Mouse (Mus musculus): ENCODE data around the gene Pygm. TPM values are rescaled to one million over a fixed set of nuclear protein-coding genes. Genes with fewer than 3 reads are reported as not detected.

Pygm gene
- polyA plus RNA-seq, 1 experiment from 2014 or later, result 12.0 TPM

GRCm38 (mm10) chr19:6401131-6401815 is 17.1 kb downstream of the Pygm start:
- H3K4me2 ChIP-seq, result peak overlapping the region; percentile 98
- peaks cover 44% of the 10 kb centered on the region for H3K4me1 ChIP-seq
- no peak for ATAC-seq (ENCODE audit: low FRiP score)
- H3K27me3 ChIP-seq (replicated peaks), result peaks cover 19% of the 10 kb centered on the region; the same call in 1 of the 2 replicates
- no peak overlapping the region for H3K27ac ChIP-seq (replicated peaks)
- peak overlapping the region; percentile 63 for H3K4me3 ChIP-seq (replicated peaks)
- peak overlapping the region; percentile 42 for H3K9ac ChIP-seq (replicated peaks)
- WGBS, result 1% methylated on average over 32 of the region's 32 CpGs
- H3K36me3 ChIP-seq, result peaks cover 6% of the 10 kb centered on the region; the same call in 1 of the 2 replicates
- H3K9me3 ChIP-seq (replicated peaks), result no peaks in the 10 kb centered on the region

- WGBS, result 12% methylated on average over 9 of the region's 9 CpGs
- Histone ChIP-seq H3K4me1 (peaks cover 44% of the 10 kb centered on the region), H3K27ac (replicated peaks) (no peak overlapping the region)
Observed at GRCm38 (mm10) chr19:6401951-6402350, 17.8 kb downstream of the Pygm start.

DNA sequence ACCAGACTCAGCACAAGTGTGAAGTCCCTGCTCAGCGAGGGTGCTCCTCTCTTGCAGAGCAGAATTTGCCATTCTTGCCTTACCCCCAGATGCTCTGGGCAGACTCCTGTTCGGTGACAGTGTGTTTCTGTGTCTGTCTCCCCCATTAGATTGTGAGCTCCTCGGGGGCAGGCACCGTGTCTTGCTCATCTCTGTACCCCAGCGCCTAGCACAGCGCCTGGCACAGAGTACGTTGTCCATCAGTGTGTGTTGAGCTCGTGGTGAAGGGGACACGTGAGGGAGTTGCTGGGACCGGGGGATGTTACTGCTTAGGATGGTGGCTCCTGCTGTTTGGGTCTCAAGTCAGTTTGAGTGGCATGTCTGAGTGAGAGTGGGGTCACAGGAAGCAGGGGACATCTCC is 19.7 kb downstream of the Pygm start:
- no peak for ATAC-seq (ENCODE audit: low FRiP score)
- H3K4me1 ChIP-seq, result peaks cover 35% of the 10 kb centered on the region
- no peak overlapping the region for H3K9ac ChIP-seq (replicated peaks)
- no peak overlapping the region for H3K4me2 ChIP-seq
- WGBS, result 89% methylated on average over 10 of the region's 10 CpGs
- peaks cover 6% of the 10 kb centered on the region; the same call in 1 of the 2 replicates for H3K36me3 ChIP-seq
- no peaks in the 10 kb centered on the region for H3K9me3 ChIP-seq (replicated peaks)
- H3K27me3 ChIP-seq (replicated peaks), result peaks cover 19% of the 10 kb centered on the region; the same call in 1 of the 2 replicates
- H3K27ac ChIP-seq (replicated peaks), result no peak overlapping the region
- H3K4me3 ChIP-seq (replicated peaks), result no peak overlapping the region

More at GRCm38 (mm10) chr19:6401951-6402350, 17.8 kb downstream of the Pygm start:
- peaks cover 19% of the 10 kb centered on the region; the same call in 1 of the 2 replicates for H3K27me3 ChIP-seq (replicated peaks)
- peak overlapping the region; percentile 63 for H3K4me3 ChIP-seq (replicated peaks)
- peak overlapping the region; percentile 42; the same call in 1 of the 2 replicates for H3K9ac ChIP-seq (replicated peaks)
- ATAC-seq (ENCODE audit: low FRiP score), result no peak
- peak overlapping the region; percentile 98 for H3K4me2 ChIP-seq
- H3K9me3 ChIP-seq (replicated peaks), result no peaks in the 10 kb centered on the region
- peaks cover 6% of the 10 kb centered on the region; the same call in 1 of the 2 replicates for H3K36me3 ChIP-seq

DNA sequence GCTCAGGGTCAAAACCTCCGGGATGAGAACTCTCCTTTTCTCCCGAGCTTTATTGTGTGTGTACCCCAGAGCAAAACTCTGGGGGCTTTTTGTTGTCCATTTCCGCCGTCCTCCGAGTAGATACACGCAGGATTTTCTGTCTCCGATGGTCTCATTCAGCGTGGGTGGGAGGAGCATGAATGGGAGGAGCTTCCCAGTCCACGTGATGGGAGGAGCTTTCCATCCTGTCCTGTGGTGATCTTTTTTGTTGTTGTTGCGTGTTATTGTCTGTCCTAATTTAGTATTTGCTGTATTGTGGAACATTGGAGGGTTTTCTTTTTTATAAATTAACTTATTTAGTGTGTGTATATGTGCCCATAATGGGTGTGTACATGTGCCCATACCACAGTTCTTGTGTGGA is 21.2 kb downstream of the Pygm start:
- Histone ChIP-seq H3K4me3 (replicated peaks) (no peak overlapping the region), H3K27me3 (replicated peaks) (peaks cover 19% of the 10 kb centered on the region; the same call in 1 of the 2 replicates), H3K27ac (replicated peaks) (no peak overlapping the region), H3K4me1 (peaks cover 23% of the 10 kb centered on the region), H3K9me3 (replicated peaks) (no peaks in the 10 kb centered on the region), H3K9ac (replicated peaks) (no peak overlapping the region), H3K4me2 (no peak overlapping the region), H3K36me3 (peaks cover 6% of the 10 kb centered on the region; the same call in 1 of the 2 replicates)
- 73% methylated on average over 10 of the region's 10 CpGs for WGBS
- no peak for ATAC-seq (ENCODE audit: low FRiP score)

DNA sequence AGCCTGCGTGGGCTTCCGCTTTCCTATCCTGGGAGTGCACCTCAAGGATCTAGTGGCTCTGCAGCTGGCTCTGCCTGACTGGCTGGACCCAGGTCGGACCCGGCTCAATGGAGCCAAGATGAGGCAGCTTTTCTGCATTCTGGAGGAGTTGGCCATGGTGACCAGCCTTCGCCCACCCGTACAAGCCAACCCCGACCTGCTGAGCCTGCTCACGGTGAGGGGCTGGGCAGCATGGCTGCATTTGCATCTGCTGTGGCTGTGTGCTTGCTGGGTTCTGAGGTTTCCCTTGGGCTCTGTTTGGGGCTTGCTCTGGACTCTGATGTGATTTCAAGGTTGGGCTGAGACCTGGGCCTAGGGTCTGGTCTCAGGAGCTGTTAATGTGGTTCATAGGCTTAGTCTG is 22.9 kb downstream of the Pygm start:
- 85% methylated on average over 8 of the region's 8 CpGs for WGBS
- no peak overlapping the region for H3K4me2 ChIP-seq
- H3K36me3 ChIP-seq, result peaks cover 6% of the 10 kb centered on the region; the same call in 1 of the 2 replicates
- no peak for ATAC-seq (ENCODE audit: low FRiP score)
- H3K4me3 ChIP-seq (replicated peaks), result no peak overlapping the region
- no peak overlapping the region for H3K9ac ChIP-seq (replicated peaks)
- peaks cover 16% of the 10 kb centered on the region; the same call in 1 of the 2 replicates for H3K27me3 ChIP-seq (replicated peaks)
- no peaks in the 10 kb centered on the region for H3K9me3 ChIP-seq (replicated peaks)
- no peak overlapping the region for H3K27ac ChIP-seq (replicated peaks)
- H3K4me1 ChIP-seq, result peaks cover 6% of the 10 kb centered on the region

DNA sequence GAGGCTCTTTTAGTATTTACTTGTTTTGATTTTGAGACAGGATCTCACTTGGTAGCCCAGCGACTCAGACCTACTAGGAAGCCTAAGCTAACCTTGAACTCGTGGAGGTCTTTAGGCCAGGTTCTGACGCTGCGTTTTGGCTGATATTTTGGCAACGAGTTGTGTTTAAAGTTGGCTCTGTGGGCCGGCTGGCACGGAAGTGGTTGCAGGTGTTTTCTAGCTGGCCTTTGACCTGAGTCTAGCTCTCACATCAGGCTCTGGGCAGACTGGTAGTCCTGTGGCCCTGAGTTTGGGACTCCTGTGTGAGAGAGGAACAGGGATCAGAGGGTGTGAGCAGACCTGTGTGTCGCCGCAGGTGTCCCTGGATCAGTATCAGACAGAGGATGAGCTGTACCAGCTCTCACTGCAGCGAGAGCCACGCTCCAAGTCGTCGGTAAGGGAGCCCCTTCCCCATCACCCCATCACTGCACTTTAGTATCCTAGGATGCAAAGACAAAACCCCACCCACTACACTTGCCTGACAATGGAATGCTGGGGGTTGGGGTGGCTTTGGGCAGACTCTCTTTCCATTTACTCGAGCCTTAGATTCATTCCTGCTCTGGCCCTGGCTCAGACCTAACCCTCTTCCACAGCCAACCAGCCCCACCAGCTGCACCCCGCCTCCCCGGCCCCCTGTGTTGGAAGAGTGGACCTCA is 23.8 kb downstream of the Pygm start:
- Histone ChIP-seq H3K4me1 (peaks cover 4% of the 10 kb centered on the region; the same call in 1 of the 2 replicates), H3K27ac (replicated peaks) (no peak overlapping the region), H3K36me3 (peaks cover 6% of the 10 kb centered on the region; the same call in 1 of the 2 replicates), H3K4me2 (no peak overlapping the region), H3K27me3 (replicated peaks) (0 out of 2 replicates have a peak, but pooled peaks cover 8% of the 10 kb centered on the region), H3K9ac (replicated peaks) (no peak overlapping the region), H3K9me3 (replicated peaks) (no peaks in the 10 kb centered on the region), H3K4me3 (replicated peaks) (no peak overlapping the region)
- 59% methylated on average over 16 of the region's 16 CpGs for WGBS
- ATAC-seq (ENCODE audit: low FRiP score), result no peak

- H3K4me3 ChIP-seq (replicated peaks), result no peak overlapping the region
- H3K4me1 ChIP-seq, result no peaks in the 10 kb centered on the region
- ATAC-seq (ENCODE audit: low FRiP score), result no peak
- no peak overlapping the region for H3K9ac ChIP-seq (replicated peaks)
- H3K4me2 ChIP-seq, result no peak overlapping the region
- H3K36me3 ChIP-seq, result peaks cover 6% of the 10 kb centered on the region; the same call in 1 of the 2 replicates
- H3K27ac ChIP-seq (replicated peaks), result no peak overlapping the region
- no peaks in the 10 kb centered on the region for H3K9me3 ChIP-seq (replicated peaks)
- 0 out of 2 replicates have a peak, but pooled peaks cover 2% of the 10 kb centered on the region for H3K27me3 ChIP-seq (replicated peaks)
- 80% methylated on average over 8 of the region's 8 CpGs for WGBS
Observed at GRCm38 (mm10) chr19:6408749-6409148, 24.6 kb downstream of the Pygm start.

DNA sequence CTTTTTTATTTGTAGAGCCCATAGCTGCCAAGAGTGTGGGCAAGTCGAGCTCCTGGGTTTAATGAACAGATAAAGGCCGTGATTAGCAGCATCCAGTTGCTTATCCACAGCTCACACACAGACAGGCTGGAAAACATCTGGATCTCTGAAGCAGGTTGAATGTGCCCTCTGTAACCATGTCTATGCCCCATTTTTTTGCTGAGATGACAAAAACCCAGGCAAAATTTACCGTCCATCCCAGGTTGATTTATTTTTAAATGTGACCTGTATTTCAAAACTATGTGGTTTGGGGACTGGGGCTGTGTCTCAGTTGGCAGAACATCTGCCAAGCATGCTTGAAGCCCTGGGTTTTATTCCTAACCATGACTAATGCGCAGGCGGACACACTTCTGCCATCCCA is 25.0 kb downstream of the Pygm start:
- Histone ChIP-seq H3K9ac (replicated peaks) (no peak overlapping the region), H3K27me3 (replicated peaks) (no peaks in the 10 kb centered on the region), H3K4me1 (no peaks in the 10 kb centered on the region), H3K4me2 (no peak overlapping the region), H3K36me3 (peaks cover 6% of the 10 kb centered on the region; the same call in 1 of the 2 replicates), H3K27ac (replicated peaks) (no peak overlapping the region), H3K9me3 (replicated peaks) (no peaks in the 10 kb centered on the region), H3K4me3 (replicated peaks) (no peak overlapping the region)
- WGBS, result 74% methylated on average over 5 of the region's 5 CpGs
- ATAC-seq (ENCODE audit: low FRiP score), result no peak

DNA sequence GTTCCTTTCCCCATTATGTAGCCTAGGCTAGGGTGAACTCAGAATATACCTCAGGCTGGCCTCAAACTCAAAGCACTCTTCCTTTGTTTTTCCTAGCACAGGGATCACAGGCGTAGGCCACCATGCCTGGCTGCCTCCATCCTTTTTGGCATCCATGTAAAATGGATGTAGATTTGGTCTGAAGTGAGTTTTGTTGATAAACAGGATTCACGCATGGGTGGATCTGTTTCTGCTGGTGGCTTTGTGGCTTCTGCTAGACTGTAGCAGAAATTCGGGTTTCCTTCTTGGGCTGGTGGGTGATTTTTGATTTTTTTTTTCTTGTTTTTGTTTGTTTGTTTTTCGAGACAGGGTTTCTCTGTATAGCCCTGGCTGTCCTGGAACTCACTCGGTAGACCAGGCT is 25.7 kb downstream of the Pygm start:
- Histone ChIP-seq H3K27ac (replicated peaks) (no peak overlapping the region), H3K27me3 (replicated peaks) (no peaks in the 10 kb centered on the region), H3K4me1 (peaks cover 1% of the 10 kb centered on the region; the same call in 1 of the 2 replicates), H3K4me3 (replicated peaks) (no peak overlapping the region), H3K9ac (replicated peaks) (no peak overlapping the region), H3K36me3 (peaks cover 1% of the 10 kb centered on the region; the same call in 1 of the 2 replicates), H3K4me2 (no peak overlapping the region), H3K9me3 (replicated peaks) (no peaks in the 10 kb centered on the region)
- WGBS, result 90% methylated on average over 5 of the region's 5 CpGs
- ATAC-seq (ENCODE audit: low FRiP score), result no peak

- H3K4me3 ChIP-seq (replicated peaks), result no peak overlapping the region
- H3K27me3 ChIP-seq (replicated peaks), result no peaks in the 10 kb centered on the region
- H3K9ac ChIP-seq (replicated peaks), result no peak overlapping the region
- no peak overlapping the region for H3K4me2 ChIP-seq
- no peaks in the 10 kb centered on the region for H3K9me3 ChIP-seq (replicated peaks)
- 78% methylated on average over 14 of the region's 14 CpGs for WGBS
- ATAC-seq (ENCODE audit: low FRiP score), result no peak
- H3K4me1 ChIP-seq, result peaks cover 30% of the 10 kb centered on the region
- H3K36me3 ChIP-seq, result no peaks in the 10 kb centered on the region
- no peak overlapping the region for H3K27ac ChIP-seq (replicated peaks)
Observed at GRCm38 (mm10) chr19:6412798-6413197, 28.6 kb downstream of the Pygm start.

DNA sequence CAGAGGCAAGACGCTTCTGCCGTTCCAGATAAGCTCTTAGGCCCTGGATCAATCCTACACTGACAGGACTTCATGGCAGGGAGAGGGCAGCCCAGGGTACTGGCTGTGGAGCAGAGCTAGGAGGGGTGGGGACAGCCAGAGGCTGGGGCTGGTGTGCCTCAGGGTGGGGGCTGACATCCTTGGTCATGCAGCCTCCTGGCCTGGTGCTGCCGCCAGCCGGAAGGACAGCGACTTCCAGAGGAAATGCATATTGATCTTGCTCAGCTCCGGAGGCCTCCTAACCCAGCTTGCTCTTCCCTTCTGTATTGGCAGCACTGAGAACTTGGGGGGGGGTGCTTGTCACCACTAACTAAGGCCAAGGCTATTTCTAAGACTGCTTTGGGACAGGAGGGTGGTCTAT is 31.3 kb downstream of the Pygm start:
- Histone ChIP-seq H3K4me3 (replicated peaks) (no peak overlapping the region), H3K4me2 (0 out of 2 replicates have a peak overlapping the region, but pooled peaks have one; percentile 26), H3K27ac (replicated peaks) (peak overlapping the region; percentile 96), H3K9ac (replicated peaks) (peak overlapping the region; percentile 26; the same call in 1 of the 2 replicates), H3K36me3 (no peaks in the 10 kb centered on the region), H3K4me1 (peaks cover 45% of the 10 kb centered on the region), H3K9me3 (replicated peaks) (no peaks in the 10 kb centered on the region), H3K27me3 (replicated peaks) (no peaks in the 10 kb centered on the region)
- no peak for ATAC-seq (ENCODE audit: low FRiP score)
- WGBS, result 41% methylated on average over 6 of the region's 6 CpGs

Measured in neural tube, embryonic 15.5 days (tissue).